10 mouse cellular contexts compared by ENCODE assay signal in genomic region chr13:45512531-45512930, GRCm38 (mm10). TPM values are rescaled to one million over a fixed set of nuclear protein-coding genes. Genes with fewer than 3 reads are reported as not detected.
DNase-seq lines count a peak whose midpoint lies in the region; ATAC-seq and TF ChIP-seq lines count a peak whose summit lies in the region.
"Had no signal": no experiment of that assay in that cellular context is flagged by ENCODE, and none has a peak within 500 bp of the region (broad histone marks: within the 10 kb centered on the region; RNA-seq: fewer than 3 reads in every experiment).

No protein-coding gene starts in this region.

- H3K9ac ChIP-seq in liver, postnatal 0 days (replicated peaks) = peak overlapping the region; percentile 23
- no peak overlapping the region for H3K9ac ChIP-seq in hindbrain, postnatal 0 days (replicated peaks; ENCODE audit: low read length)
- H3K9ac ChIP-seq: hindbrain, embryonic 15.5 days had no signal

- H3K4me1 ChIP-seq in kidney, adult 2 months (ENCODE audit: control insufficient read depth, insufficient read depth, low read length) = peaks cover 47% of the 10 kb centered on the region
- peaks cover 52% of the 10 kb centered on the region for H3K4me1 ChIP-seq in liver, postnatal 0 days (ENCODE audit: insufficient read depth)
- H3K4me1 ChIP-seq in hindbrain, postnatal 0 days (ENCODE audit: insufficient read depth, low read length) = peaks cover 12% of the 10 kb centered on the region

- DNase-seq in gastrocnemius, adult 2 months = no peak
- no peak for DNase-seq in gastrocnemius, postnatal 25 days
- DNase-seq in embryo, embryonic 10.5 days (ENCODE audit: low spot score) = peak; percentile 30
- DNase-seq in kidney, adult 2 months = peak; percentile 87
- no peak for DNase-seq in liver, postnatal 0 days
- no peak for DNase-seq in urinary bladder, postnatal 25 days (ENCODE audit: low spot score)
- DNase-seq in hindbrain, postnatal 0 days (ENCODE audit: low spot score) = no peak
- no peak for DNase-seq in urinary bladder, postnatal 4 days (ENCODE audit: low spot score in 2 of 2)
- DNase-seq: cerebellum, adult 18-20 months had no signal

- H3K27me3 ChIP-seq in kidney, adult 2 months (replicated peaks; ENCODE audit: control insufficient read depth, insufficient read depth, low read length) = no peaks in the 10 kb centered on the region
- H3K27me3 ChIP-seq in liver, postnatal 0 days (ENCODE audit: insufficient read depth, low read length) = 0 out of 2 replicates have a peak, but pooled peaks cover 2% of the 10 kb centered on the region
- H3K27me3 ChIP-seq in hindbrain, postnatal 0 days (ENCODE audit: insufficient read depth, low read length) = no peaks in the 10 kb centered on the region
- H3K27me3 ChIP-seq: hindbrain, embryonic 15.5 days had no signal

- no peak for TF ChIP-seq EP300 in liver, postnatal 0 days (IDR thresholded peaks at IDR 0.05; ENCODE audit: low read depth)

- WGBS in kidney, adult 2 months = 48% methylated on average over 8 of the region's 8 CpGs
- WGBS in liver, postnatal 0 days (ENCODE audit: insufficient replicate concordance) = 49% methylated on average over 8 of the region's 8 CpGs
- 82% methylated on average over 8 of the region's 8 CpGs for WGBS in hindbrain, postnatal 0 days

- intact Hi-C loops in gastrocnemius, adult 2 months (cut with DNase I) = no loop called here

- H3K4me2 ChIP-seq in liver, postnatal 0 days (ENCODE audit: low read depth, low read length) = peak overlapping the region; percentile 93
- no peak overlapping the region for H3K4me2 ChIP-seq in hindbrain, postnatal 0 days (ENCODE audit: low read depth, low read length)
- H3K4me2 ChIP-seq: hindbrain, embryonic 15.5 days had no signal

- TF ChIP-seq CTCF in gastrocnemius, adult 2 months (IDR thresholded peaks at IDR 0.05) = no peak
- TF ChIP-seq CTCF in kidney, adult 2 months (conservative IDR thresholded peaks at IDR 0.05; ENCODE audit: insufficient read depth, insufficient read length, low read depth, low read length) = no peak
- TF ChIP-seq CTCF in liver, postnatal 0 days (IDR thresholded peaks at IDR 0.05; ENCODE audit: low read depth) = no peak
- TF ChIP-seq CTCF in hindbrain, postnatal 0 days (IDR thresholded peaks at IDR 0.05; ENCODE audit: low read depth) = no peak

- peak overlapping the region; percentile 24 for H3K27ac ChIP-seq in gastrocnemius, adult 2 months
- peak overlapping the region; percentile 72 for H3K27ac ChIP-seq in kidney, adult 2 months (ENCODE audit: insufficient read depth, low read depth, low read length)
- peak overlapping the region; percentile 80 for H3K27ac ChIP-seq in liver, postnatal 0 days (ENCODE audit: low read depth)
- no peak overlapping the region for H3K27ac ChIP-seq in hindbrain, postnatal 0 days
- H3K27ac ChIP-seq: hindbrain, embryonic 15.5 days had no signal

- no peaks in the 10 kb centered on the region for H3K36me3 ChIP-seq in kidney, adult 2 months (ENCODE audit: control insufficient read depth, insufficient read depth, low read length)
- peaks cover 13% of the 10 kb centered on the region; the same call in 1 of the 2 replicates for H3K36me3 ChIP-seq in liver, postnatal 0 days (replicated peaks; ENCODE audit: insufficient read depth, low read length)
- H3K36me3 ChIP-seq in hindbrain, postnatal 0 days (ENCODE audit: insufficient read depth, low read length) = no peaks in the 10 kb centered on the region
- H3K36me3 ChIP-seq: hindbrain, embryonic 15.5 days had no signal

- ATAC-seq in liver, postnatal 0 days = peak; percentile 16
- no peak for ATAC-seq in hindbrain, postnatal 0 days

- H3K4me3 ChIP-seq in gastrocnemius, adult 2 months = peak overlapping the region; percentile 21; the same call in 1 of the 2 replicates
- H3K4me3 ChIP-seq in kidney, adult 2 months (ENCODE audit: insufficient read depth, low read depth, low read length) = no peak overlapping the region
- H3K4me3 ChIP-seq in liver, postnatal 0 days (ENCODE audit: low read depth, low read length) = peak overlapping the region; percentile 85
- H3K4me3 ChIP-seq in hindbrain, postnatal 0 days (ENCODE audit: low read length) = no peak overlapping the region
- H3K4me3 ChIP-seq: hindbrain, embryonic 15.5 days had no signal

- no peak for TF ChIP-seq POLR2A in kidney, adult 2 months (IDR thresholded peaks at IDR 0.05; ENCODE audit: low read depth, low read length)

- H3K9me3 ChIP-seq in liver, postnatal 0 days (ENCODE audit: low read length) = no peaks in the 10 kb centered on the region
- no peaks in the 10 kb centered on the region for H3K9me3 ChIP-seq in hindbrain, postnatal 0 days (ENCODE audit: low read length)
- H3K9me3 ChIP-seq: hindbrain, embryonic 15.5 days had no signal

RNA-seq across cellular contexts. Expression of gene Gmpr, which starts 5.3 kb away (rescaled TPM):
- total RNA-seq in gastrocnemius, adult 2 months (2021) = 100 to 1,000 TPM; 152 to 185 TPM
- total RNA-seq in gastrocnemius, postnatal 25 days (2021) = 100 to 1,000 TPM; 132 to 159 TPM
- 128 and 131 TPM in 2 replicates for polyA plus RNA-seq in kidney, adult 2 months (2012; rRNA removed)
- polyA plus RNA-seq in liver, postnatal 0 days (2015; fragmentation: Nextera tagmentation; extraction: Ambion mirVana) = 63.6 and 75.5 TPM in 2 replicates
- 21.7 and 27.9 TPM in 2 replicates for total RNA-seq in hindbrain, postnatal 0 days (2014; rRNA removed)
- polyA plus RNA-seq in hindbrain, postnatal 0 days (2015; fragmentation: Nextera tagmentation; extraction: Ambion mirVana) = 41.5 and 43.3 TPM in 2 replicates

Comparison
In these comparisons a context has a peak if more than half of its experiments do, and no peak if none do; other contexts are left out.
1. DNase-seq: peak in embryo, embryonic 10.5 days (single experiment) and kidney, adult 2 months (single experiment); none in gastrocnemius, adult 2 months (single experiment), gastrocnemius, postnatal 25 days (single experiment), liver, postnatal 0 days (single experiment), urinary bladder, postnatal 25 days (single experiment), hindbrain, postnatal 0 days (single experiment) and urinary bladder, postnatal 4 days (0 of 2).
2. H3K4me3 ChIP-seq: peak in gastrocnemius, adult 2 months (single experiment) and liver, postnatal 0 days (single experiment); none in kidney, adult 2 months (single experiment) and hindbrain, postnatal 0 days (single experiment).